Mouse (Mus musculus): ENCODE results near the gene Tbata. TPM values are rescaled to one million over a fixed set of nuclear protein-coding genes. Genes with fewer than 3 reads are reported as not detected.

The Tbata gene
- total RNA-seq, 1 experiment, result not detected

DNA sequence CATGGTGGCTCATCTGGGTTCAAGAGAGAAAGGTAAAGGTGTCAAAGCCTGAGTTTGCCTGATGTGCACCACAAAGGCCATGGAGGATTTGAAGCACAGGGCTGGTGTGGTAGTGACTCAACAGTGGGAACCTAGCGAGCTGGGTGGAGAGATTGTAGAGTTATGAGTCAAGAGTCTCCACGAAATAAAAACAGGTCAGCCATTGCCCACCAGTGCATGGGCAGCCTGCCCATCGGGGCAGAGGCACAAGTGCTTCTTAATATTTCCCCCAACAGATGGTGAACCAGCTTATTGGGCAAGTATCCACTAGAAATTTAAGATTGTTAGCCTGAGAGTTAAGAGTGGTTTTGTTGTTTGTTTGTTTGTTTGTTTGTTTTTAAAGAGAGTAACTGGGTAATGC is 40.8 kb upstream of the Tbata start:
- DNase-seq (ENCODE audit: low read depth, low spot score), result no peak
- in situ Hi-C loops (cut with MboI; ENCODE audit: low sequenced_read_pairs in 2 of 2, unreplicated experiment in 2 of 2), result no loop called here
- H3K36me3 ChIP-seq (ENCODE audit: control insufficient read depth, insufficient read depth, low read length, poor library complexity, severe bottlenecking), result no peaks in the 10 kb centered on the region; the same call in 1 of the 2 replicates
- H3K9ac ChIP-seq (ENCODE audit: insufficient read depth, low read depth, low read length, poor library complexity, severe bottlenecking), result no peak overlapping the region
- H3K4me1 ChIP-seq (ENCODE audit: control insufficient read depth in 2 of 2, insufficient read depth in 2 of 2, low read length in 2 of 2, poor library complexity in 1 of 2), result peaks cover 0 to 2% of the 10 kb centered on the region in 2 experiments; a peak in 1 of 4 replicates
- no peak overlapping the region for H3K4me3 ChIP-seq (ENCODE audit: insufficient read depth in 1 of 2, low read depth in 1 of 2, low read length in 2 of 2, poor library complexity in 1 of 2, severe bottlenecking in 1 of 2)
- H3K9me3 ChIP-seq (ENCODE audit: control insufficient read depth, insufficient read depth, low read depth, low read length), result no peaks in the 10 kb centered on the region
- no peak for TF ChIP-seq ZC3H11A (IDR thresholded peaks at IDR 0.05; ENCODE audit: borderline replicate concordance, low read depth, low read length)
- no peak for TF ChIP-seq CHD2 (IDR thresholded peaks at IDR 0.05; ENCODE audit: low read depth, low read length)
- no peak for TF ChIP-seq ZNF384 (IDR thresholded peaks at IDR 0.05; ENCODE audit: low read depth, low read length)
- TF ChIP-seq HCFC1 (IDR thresholded peaks at IDR 0.05; ENCODE audit: borderline replicate concordance, insufficient read depth, low read length), result no peak
- no peak for TF ChIP-seq MAFK (IDR thresholded peaks at IDR 0.05; ENCODE audit: insufficient read depth, low read depth, low read length)
- no peak overlapping the region for H3K27ac ChIP-seq (ENCODE audit: insufficient read depth, low read depth, low read length, poor library complexity, severe bottlenecking)

DNA sequence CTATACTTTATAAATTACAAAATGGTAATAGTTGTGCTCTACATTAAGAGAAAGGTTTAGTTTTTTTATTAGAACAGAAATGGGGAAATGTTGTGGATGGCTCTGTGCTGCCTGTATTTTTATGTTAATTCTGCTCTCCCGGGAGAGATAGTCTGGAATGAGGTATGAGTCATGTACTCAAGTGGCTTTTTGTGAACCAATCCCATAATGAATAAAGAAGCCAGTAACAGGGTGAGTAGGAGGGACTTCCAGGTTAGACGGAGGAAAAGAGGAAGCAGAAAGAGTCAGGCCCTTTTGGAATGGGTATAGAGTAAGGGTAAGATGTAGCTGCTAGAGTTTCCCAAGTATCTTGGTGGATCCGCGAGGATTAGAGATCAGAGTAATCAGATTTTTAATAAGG is 37.7 kb upstream of the Tbata start:
- in situ Hi-C loops (cut with MboI; ENCODE audit: low sequenced_read_pairs in 2 of 2, unreplicated experiment in 2 of 2), result no loop called here
- DNase-seq (ENCODE audit: low read depth, low spot score), result no peak
- no peak for TF ChIP-seq CHD2 (IDR thresholded peaks at IDR 0.05; ENCODE audit: low read depth, low read length)
- no peak for TF ChIP-seq HCFC1 (IDR thresholded peaks at IDR 0.05; ENCODE audit: borderline replicate concordance, insufficient read depth, low read length)
- TF ChIP-seq ZC3H11A (IDR thresholded peaks at IDR 0.05; ENCODE audit: borderline replicate concordance, low read depth, low read length), result no peak
- no peak for TF ChIP-seq MAFK (IDR thresholded peaks at IDR 0.05; ENCODE audit: insufficient read depth, low read depth, low read length)
- no peak for TF ChIP-seq ZNF384 (IDR thresholded peaks at IDR 0.05; ENCODE audit: low read depth, low read length)
- no peak overlapping the region for H3K4me3 ChIP-seq (ENCODE audit: insufficient read depth in 1 of 2, low read depth in 1 of 2, low read length in 2 of 2, poor library complexity in 1 of 2, severe bottlenecking in 1 of 2)
- no peak overlapping the region; the same call in 1 of the 2 replicates for H3K27ac ChIP-seq (ENCODE audit: insufficient read depth, low read depth, low read length, poor library complexity, severe bottlenecking)
- no peaks in the 10 kb centered on the region for H3K9me3 ChIP-seq (ENCODE audit: control insufficient read depth, insufficient read depth, low read depth, low read length)
- peaks cover 0 to 2% of the 10 kb centered on the region in 2 experiments; a peak in 1 of 4 replicates for H3K4me1 ChIP-seq (ENCODE audit: control insufficient read depth in 2 of 2, insufficient read depth in 2 of 2, low read length in 2 of 2, poor library complexity in 1 of 2)
- no peak overlapping the region for H3K9ac ChIP-seq (ENCODE audit: insufficient read depth, low read depth, low read length, poor library complexity, severe bottlenecking)
- H3K36me3 ChIP-seq (ENCODE audit: control insufficient read depth, insufficient read depth, low read length, poor library complexity, severe bottlenecking), result no peaks in the 10 kb centered on the region; the same call in 1 of the 2 replicates

DNA sequence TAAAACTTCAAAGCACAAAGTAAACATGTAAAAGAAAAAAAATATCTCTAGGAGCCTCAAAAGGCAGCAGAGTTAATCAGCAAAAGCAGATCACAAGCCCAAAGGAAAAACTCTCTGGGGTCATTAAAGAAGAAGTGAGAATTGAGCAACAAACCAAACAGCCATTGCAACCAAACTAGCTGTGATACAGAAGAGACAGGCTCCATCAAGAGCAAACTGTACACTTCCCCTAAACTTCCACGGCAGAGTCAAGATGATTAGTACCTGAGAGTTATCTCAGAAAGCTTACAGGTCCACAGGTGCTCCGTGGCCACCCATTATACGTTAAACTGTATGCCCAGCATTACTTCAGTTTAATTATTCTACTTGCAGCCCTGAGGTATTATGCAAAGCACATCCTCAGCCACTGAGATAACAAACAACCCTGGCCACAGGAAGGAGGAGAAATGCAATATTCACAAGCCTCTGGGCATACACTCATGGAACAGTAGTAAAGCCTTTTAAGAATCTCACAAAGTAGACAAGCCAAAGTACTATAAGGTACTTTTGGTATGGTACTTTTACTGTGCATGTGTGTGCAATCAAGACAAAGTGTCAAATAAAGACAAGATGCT is 36.4 kb upstream of the Tbata start:
- H3K9ac ChIP-seq (ENCODE audit: insufficient read depth, low read depth, low read length, poor library complexity, severe bottlenecking), result no peak overlapping the region
- H3K4me3 ChIP-seq (ENCODE audit: insufficient read depth in 1 of 2, low read depth in 1 of 2, low read length in 2 of 2, poor library complexity in 1 of 2, severe bottlenecking in 1 of 2), result no peak overlapping the region
- H3K4me1 ChIP-seq (ENCODE audit: control insufficient read depth in 2 of 2, insufficient read depth in 2 of 2, low read length in 2 of 2, poor library complexity in 1 of 2), result peaks cover 0 to 2% of the 10 kb centered on the region in 2 experiments; a peak in 1 of 4 replicates
- 0 out of 2 replicates have a peak, but pooled peaks cover 2% of the 10 kb centered on the region for H3K36me3 ChIP-seq (ENCODE audit: control insufficient read depth, insufficient read depth, low read length, poor library complexity, severe bottlenecking)
- in situ Hi-C loops (cut with MboI; ENCODE audit: low sequenced_read_pairs in 2 of 2, unreplicated experiment in 2 of 2), result no loop called here
- no peak overlapping the region for H3K27ac ChIP-seq (ENCODE audit: insufficient read depth, low read depth, low read length, poor library complexity, severe bottlenecking)
- TF ChIP-seq CHD2 (IDR thresholded peaks at IDR 0.05; ENCODE audit: low read depth, low read length), result no peak
- TF ChIP-seq HCFC1 (IDR thresholded peaks at IDR 0.05; ENCODE audit: borderline replicate concordance, insufficient read depth, low read length), result no peak
- no peak for TF ChIP-seq ZNF384 (IDR thresholded peaks at IDR 0.05; ENCODE audit: low read depth, low read length)
- TF ChIP-seq ZC3H11A (IDR thresholded peaks at IDR 0.05; ENCODE audit: borderline replicate concordance, low read depth, low read length), result no peak
- no peak for DNase-seq (ENCODE audit: low read depth, low spot score)
- H3K9me3 ChIP-seq (ENCODE audit: control insufficient read depth, insufficient read depth, low read depth, low read length), result no peaks in the 10 kb centered on the region

DNA sequence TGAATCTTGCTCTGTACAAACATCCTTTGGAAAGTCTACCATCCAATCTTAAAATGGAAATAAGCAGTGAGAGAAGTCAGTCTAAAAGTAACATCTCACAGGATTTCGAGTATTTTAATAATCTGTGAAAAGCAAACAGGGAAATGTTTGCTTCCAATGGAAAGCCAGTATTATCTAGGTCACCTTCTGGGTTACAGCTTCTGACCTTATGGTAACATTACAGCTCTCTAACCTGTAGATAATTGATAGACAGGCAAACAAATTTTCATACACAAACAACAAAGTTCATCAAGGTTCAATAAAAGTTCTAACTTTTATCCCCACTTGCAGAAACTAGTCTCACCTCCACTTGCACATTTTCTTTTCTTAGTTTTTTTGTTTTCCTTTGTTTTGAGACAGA is 34.2 kb upstream of the Tbata start:
- H3K9me3 ChIP-seq (ENCODE audit: control insufficient read depth, insufficient read depth, low read depth, low read length), result no peaks in the 10 kb centered on the region
- no peak overlapping the region for H3K4me3 ChIP-seq (ENCODE audit: insufficient read depth in 1 of 2, low read depth in 1 of 2, low read length in 2 of 2, poor library complexity in 1 of 2, severe bottlenecking in 1 of 2)
- DNase-seq (ENCODE audit: low read depth, low spot score), result no peak
- peaks cover 0 to 2% of the 10 kb centered on the region in 2 experiments; a peak in 1 of 4 replicates for H3K4me1 ChIP-seq (ENCODE audit: control insufficient read depth in 2 of 2, insufficient read depth in 2 of 2, low read length in 2 of 2, poor library complexity in 1 of 2)
- H3K9ac ChIP-seq (ENCODE audit: insufficient read depth, low read depth, low read length, poor library complexity, severe bottlenecking), result no peak overlapping the region
- TF ChIP-seq ZNF384 (IDR thresholded peaks at IDR 0.05; ENCODE audit: low read depth, low read length), result no peak
- no peak for TF ChIP-seq MAFK (IDR thresholded peaks at IDR 0.05; ENCODE audit: insufficient read depth, low read depth, low read length)
- no peak for TF ChIP-seq CHD2 (IDR thresholded peaks at IDR 0.05; ENCODE audit: low read depth, low read length)
- no peak for TF ChIP-seq HCFC1 (IDR thresholded peaks at IDR 0.05; ENCODE audit: borderline replicate concordance, insufficient read depth, low read length)
- TF ChIP-seq ZC3H11A (IDR thresholded peaks at IDR 0.05; ENCODE audit: borderline replicate concordance, low read depth, low read length), result no peak
- peaks cover 2% of the 10 kb centered on the region; the same call in 1 of the 2 replicates for H3K36me3 ChIP-seq (ENCODE audit: control insufficient read depth, insufficient read depth, low read length, poor library complexity, severe bottlenecking)
- in situ Hi-C loops (cut with MboI; ENCODE audit: low sequenced_read_pairs in 2 of 2, unreplicated experiment in 2 of 2), result no loop called here
- H3K27ac ChIP-seq (ENCODE audit: insufficient read depth, low read depth, low read length, poor library complexity, severe bottlenecking), result no peak overlapping the region
